Mouse (Mus musculus): ENCODE results near the gene Ipcef1.

Gene Ipcef1

DNA sequence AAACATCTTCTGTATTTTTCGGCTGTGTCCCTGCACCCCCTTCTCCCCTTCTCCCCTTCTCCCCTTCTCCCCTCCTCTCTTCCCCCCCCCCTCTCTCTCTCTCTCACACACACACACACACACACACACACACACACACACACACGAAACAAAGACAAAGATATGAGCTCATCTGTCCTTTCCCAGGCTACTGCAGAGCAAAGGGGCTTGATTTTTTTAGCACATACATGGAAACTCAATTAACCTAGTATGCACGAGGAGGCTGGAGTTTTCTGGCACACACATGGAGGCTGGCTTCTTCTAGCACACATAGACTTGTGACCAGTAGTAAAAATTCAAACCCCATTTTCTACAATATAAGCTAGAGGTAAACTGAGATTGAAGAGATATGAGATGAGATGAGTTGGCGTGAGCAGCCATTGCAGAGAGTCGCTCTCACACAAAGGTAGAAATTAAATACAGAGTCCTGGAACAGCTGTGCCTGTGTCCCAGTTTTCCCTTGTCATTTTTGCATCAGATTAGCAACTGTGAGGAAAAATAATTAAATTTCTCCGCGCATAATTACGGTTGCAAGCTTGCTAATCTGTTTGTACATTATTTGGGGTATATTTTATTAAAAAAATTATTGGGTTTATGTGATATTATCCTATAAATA is 84.6 kb downstream of the Ipcef1 start:
- DNase-seq (ENCODE audit: low spot score): no peak

DNA sequence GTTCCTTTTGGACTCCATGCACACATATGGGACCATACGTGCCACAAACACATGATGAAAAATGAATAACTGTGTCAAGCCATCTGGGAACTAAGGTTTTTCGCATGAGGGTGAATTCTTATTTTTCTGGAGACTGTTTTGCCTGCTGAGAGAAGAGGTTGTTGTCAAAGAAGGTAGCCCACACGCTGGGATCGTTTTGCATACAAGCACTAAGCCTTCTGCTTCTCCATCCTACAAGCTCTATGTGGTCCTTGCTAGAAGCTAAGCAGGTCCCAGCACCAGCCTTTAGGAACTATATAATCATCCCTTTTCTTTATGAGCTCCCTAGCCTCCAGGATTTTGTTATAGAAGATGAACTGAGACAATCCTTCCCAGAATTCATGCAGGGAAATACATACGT is 93.5 kb downstream of the Ipcef1 start:
- no peak for DNase-seq (ENCODE audit: low spot score)

- DNase-seq (ENCODE audit: low spot score): no peak
These were observed 95.9 kb downstream of the Ipcef1 start for GRCm38 (mm10) chr10:6956357-6956756.

DNA sequence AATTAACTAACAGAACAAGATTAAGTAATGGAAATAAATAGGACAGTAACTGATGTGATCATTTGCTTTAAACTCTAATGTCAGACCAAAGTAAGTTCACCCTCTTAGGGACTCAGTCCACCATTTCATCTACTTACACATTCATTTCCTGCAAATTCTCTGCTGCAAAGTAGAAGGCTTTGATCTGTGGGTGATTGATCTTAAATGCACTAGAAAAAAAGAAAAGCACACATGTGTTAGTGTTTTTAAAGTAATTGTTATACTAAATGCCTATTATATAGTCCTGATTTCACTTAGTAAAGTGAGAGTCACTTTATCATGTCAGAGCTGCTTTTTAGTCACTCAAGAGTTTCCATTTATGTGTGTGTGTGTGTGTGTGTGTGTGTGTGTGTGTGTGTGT is 97.7 kb downstream of the Ipcef1 start:
- no peak for DNase-seq (ENCODE audit: low spot score)

GRCm38 (mm10) chr10:6953115-6953514 is 99.2 kb downstream of the Ipcef1 start:
- DNase-seq (ENCODE audit: low spot score): no peak

DNA sequence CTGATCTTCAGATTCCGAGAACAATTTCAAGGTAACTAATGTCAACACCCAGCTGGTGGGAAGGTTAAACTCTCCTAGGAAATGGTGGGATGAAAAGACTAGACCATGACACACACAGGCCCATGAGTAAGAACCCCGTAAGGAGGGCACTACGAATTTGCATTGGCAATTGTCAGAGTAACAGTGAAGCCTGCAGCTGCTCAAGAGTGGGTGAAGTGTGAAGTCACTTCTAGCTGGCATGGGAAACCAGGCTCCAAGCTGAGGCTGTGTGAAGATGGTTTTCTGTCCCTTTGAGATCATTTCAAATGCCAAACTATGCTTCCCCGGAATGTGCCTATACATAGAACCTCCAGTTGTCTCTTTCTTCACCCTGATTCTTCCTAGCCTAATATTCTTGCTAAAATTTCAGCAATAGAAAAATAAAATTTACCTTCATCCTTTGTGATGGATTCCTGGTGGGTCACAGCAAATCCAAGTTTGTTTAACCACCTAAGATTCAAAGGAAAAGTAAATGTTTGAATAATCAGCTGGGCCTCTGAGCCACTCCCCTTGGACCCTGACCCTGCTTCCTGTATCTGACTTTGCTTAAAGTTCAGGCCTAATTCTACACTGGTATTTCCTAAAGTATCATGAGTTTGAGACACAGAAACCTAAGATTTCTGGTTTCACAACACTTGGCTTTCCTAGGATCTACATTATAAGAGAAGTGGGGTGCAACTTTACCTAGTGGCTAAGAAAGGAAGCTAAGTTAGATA is 115.4 kb downstream of the Ipcef1 start:
- DNase-seq (ENCODE audit: low spot score): no peak

- DNase-seq (ENCODE audit: low spot score): no peak
These were observed 117.5 kb downstream of the Ipcef1 start for GRCm38 (mm10) chr10:6934776-6935175.

- DNase-seq (ENCODE audit: low spot score): no peak
These were observed 121.4 kb downstream of the Ipcef1 start for GRCm38 (mm10) chr10:6930889-6931288.

DNA sequence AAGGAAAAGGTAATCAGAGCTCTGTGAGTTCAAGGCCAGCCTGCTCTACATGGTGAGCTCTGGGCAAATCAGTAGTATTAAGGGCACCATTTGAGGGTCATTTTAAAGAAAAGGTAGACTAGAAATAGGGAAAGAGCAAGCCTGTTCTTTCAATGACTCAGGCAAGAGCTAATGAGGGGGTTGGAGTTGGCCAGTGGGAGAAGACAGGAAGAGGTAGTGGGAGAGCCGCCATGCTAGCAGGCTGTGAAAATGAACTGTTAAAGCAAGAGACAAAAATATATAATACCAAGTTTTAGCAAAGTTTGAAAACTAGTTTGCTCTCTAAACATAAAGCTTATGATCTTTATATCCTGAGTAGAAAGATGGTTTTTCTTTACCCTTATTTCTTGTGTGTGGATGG is 121.9 kb downstream of the Ipcef1 start:
- DNase-seq (ENCODE audit: low spot score): no peak

DNA sequence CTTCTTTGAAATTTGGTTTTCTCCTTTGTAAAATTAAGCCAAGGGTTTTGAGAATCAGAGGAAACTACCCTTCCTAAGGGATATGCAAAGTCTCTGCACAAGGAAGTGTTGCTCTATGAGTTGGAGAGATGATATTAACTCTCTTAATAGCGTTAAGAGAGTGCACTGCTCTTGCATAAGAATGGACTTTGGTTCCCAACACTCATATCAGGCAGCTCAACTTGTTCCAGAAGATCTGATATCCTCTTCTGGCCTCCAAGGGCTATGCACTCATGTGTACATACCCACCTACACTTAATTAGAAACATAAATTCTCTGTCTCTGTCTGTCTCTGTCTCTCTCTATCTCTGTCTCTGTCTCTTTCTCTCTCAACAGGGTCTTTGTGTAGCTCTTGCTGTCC is 123.4 kb downstream of the Ipcef1 start:
- no peak for DNase-seq (ENCODE audit: low spot score)

DNA sequence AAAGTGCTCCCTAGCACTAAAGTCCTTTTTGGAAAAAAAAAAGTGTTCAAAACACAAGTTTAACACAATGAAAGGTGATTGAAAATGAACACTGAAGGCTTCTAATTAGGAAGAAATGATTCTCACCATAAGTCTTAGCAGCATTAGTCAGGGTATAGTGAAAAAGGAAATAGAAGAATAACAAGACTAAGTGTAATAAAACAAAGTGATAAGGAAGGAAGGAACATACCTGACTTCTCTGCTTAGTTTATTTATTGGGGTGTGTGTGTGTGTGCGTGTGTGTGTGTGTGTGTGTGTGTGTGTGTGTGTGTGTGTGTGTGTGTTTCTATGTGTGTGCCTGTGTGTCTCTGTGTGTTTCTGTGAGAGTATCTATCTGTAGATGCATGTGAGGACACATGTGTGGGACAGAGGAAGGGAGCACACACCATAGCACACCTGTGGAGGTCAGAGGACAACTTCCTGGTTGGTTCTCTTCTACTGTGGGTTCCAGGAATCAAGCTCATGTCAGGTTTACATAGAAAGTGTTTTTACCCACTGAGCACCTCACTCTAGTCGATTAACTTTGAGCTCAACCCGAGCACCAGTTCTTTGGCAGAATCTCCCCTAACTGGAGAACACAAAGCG is 124.6 kb downstream of the Ipcef1 start:
- DNase-seq (ENCODE audit: low spot score): no peak

DNA sequence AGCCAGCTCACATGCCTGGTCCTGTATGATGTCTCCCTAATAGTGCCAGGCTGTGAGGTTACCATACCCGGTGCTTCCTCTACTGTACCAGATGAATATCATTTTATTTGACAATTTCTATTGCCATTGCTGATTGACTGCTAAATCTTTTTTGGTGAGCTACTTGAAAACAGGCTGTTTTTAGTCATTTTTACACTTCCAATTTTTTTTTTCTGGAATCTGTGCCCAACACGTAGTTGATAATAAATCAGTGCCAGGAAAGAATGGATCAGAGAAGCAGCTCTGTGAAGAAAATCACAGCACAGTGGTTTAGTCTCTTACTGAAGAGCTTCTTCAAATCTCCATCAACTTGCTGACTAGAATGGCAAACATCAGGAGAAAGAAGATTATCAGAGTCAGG is 125.6 kb downstream of the Ipcef1 start:
- DNase-seq (ENCODE audit: low spot score): no peak

- DNase-seq (ENCODE audit: low spot score): peak; percentile 37
These were observed 135.6 kb downstream of the Ipcef1 start for GRCm38 (mm10) chr10:6916545-6917257.

GRCm38 (mm10) chr10:6915991-6916390 is 136.3 kb downstream of the Ipcef1 start:
- DNase-seq (ENCODE audit: low spot score): no peak

DNA sequence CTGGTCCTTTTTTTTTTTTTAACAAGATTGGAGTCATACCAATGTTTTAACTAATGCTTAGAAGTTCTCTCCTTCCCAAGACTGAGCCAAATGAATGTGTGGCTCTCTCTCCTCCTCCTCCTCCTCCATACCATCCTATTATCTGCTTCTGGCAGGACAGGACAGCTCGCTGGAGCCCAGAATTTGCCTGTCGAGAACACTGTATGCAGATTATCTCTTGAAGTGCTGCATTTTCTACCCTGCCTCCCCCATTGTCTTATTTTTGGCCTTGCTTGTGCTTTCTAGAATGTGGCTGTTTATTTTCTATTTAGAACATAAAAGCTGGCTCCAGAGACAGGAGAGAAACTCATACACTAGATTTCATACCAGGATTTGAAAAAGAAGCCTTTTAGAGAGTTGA is 142.5 kb downstream of the Ipcef1 start:
- DNase-seq (ENCODE audit: low spot score): no peak

DNA sequence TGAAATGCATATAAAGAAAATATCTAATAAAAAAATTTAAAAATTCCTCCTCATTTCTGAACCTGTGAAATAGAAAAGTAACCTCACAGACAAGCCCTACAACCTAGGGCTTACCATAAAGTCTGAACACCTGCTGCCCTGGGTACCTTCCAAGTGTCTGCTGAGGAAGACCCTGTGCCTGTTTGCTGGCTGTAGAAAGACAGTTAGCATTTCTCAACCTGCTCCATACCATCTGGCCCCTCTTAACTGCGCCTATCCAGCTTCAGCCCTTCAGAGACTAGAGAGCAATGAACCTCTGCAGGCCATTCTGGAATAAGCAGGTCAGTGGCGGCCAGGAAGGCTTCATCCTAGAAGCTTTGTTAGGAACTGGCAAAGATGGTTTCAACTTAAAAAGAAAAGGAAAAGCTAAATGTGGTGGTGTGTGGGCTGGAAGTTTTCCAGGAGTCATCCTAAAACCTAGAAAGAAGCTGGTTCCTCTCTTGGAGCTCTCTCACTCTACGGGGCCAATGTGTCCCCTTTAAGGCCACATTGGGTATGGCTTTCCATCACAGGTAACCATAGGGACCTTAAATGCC is 150.4 kb downstream of the Ipcef1 start:
- no peak for DNase-seq (ENCODE audit: low spot score)

- DNase-seq (ENCODE audit: low spot score): no peak
These were observed 152.2 kb downstream of the Ipcef1 start for GRCm38 (mm10) chr10:6900126-6900525.

DNA sequence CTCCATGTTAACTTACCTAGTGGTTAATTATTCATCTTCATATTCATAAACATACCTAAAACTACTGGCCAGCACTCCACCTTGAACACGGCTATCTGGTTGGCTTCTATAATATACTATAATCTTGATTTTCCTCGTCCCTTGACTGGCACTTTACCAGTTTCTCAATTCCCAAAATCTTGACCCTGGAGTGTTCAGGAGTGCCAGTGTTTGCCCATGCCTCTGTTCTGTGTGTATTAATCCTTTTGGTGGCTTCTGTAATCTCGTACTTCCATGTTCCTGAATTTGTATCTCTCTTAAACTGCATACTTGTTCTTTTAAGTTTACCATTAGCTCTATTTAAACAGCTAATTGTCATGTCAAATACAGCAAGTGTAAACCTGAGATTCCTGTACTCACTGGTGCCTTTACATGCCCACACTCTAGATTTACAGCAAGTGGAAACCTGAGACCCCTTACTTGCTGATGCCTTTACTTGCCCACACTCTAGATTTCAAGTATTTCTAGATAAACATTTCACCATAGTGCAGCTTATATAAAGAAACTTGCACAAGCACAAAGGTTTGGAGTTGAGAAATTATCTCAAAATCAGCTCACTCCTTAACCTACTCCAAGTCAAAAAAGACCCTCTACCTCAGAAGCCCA is 155.5 kb downstream of the Ipcef1 start:
- DNase-seq (ENCODE audit: low spot score): no peak

- no peak for DNase-seq (ENCODE audit: low spot score)
These were observed 156.5 kb downstream of the Ipcef1 start for GRCm38 (mm10) chr10:6895796-6896195.

DNA sequence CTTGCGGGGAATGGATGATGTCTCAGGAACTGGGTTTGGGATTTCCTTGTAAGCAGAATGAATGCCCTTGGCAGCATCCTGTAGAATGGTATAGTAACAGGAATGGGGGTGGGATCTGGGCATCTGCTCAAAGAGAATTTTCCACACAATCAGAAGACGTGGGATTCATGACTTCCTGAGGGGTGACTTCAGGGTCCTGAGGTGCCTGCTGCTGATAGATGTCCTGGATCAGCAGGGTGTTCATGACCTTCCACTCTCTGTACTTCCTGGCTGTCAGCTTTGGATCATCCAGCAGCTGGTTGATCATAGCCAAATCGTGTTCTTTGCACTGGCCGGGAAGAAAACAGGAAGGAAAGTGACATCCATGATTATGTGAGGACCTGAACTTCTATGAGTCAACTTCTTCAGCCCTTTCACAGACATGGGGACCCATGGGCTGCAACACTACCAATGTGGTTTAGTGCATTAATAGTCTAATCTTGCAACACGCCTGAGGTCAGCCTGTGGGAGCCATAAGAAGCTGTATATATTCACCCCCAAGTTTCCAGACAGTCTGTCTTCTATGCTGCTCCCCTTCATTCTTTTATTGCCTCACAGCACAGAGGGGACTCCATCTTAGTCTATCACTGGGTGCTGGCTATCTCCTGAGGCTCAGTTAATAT is 161.8 kb downstream of the Ipcef1 start:
- no peak for DNase-seq (ENCODE audit: low spot score)

- DNase-seq (ENCODE audit: low spot score): no peak
These were observed 162.5 kb downstream of the Ipcef1 start for GRCm38 (mm10) chr10:6889640-6890245.

Measured in lung, postnatal 25 days (tissue).